Mouse (Mus musculus) neural tube, embryonic 15.5 days (tissue): ENCODE measurements around the gene Gpd1. TPM values are rescaled to one million over a fixed set of nuclear protein-coding genes. Genes with fewer than 3 reads are reported as not detected.

Experiments used
- polyA plus RNA-seq: library from polyadenylated mRNA; unstranded; fragments of >200 nt; fragmentation: Nextera tagmentation; extraction: Ambion mirVana; gene quantifications from 2 replicates; pipeline ENCODE4 v1.2.1, GENCODE M21; 2015

The Gpd1 gene
- polyA plus RNA-seq, 1 experiment from 2014 or later = 5.2 TPM

Other genes with a start within 250 kb of the Gpd1 start
- gene Bcdin3d, start 242.8 kb upstream of the Gpd1 start, polyA plus RNA-seq = 17.0 and 19.0 TPM in 2 replicates
- gene Faim2, start 189.3 kb upstream of the Gpd1 start, polyA plus RNA-seq = 50.7 and 57.5 TPM in 2 replicates
- gene Aqp2, start 138.5 kb upstream of the Gpd1 start, polyA plus RNA-seq = not detected in 2 replicates
- 1.00 and 3.7 TPM in 2 replicates for gene Aqp5, start 126.7 kb upstream of the Gpd1 start, polyA plus RNA-seq
- gene Aqp6, start 116.1 kb upstream of the Gpd1 start, polyA plus RNA-seq = 0.64 and 0.72 TPM in 2 replicates
- gene Racgap1, start 65.9 kb upstream of the Gpd1 start, polyA plus RNA-seq = 59.4 and 84.9 TPM in 2 replicates
- gene Asic1, start 47.1 kb upstream of the Gpd1 start, polyA plus RNA-seq = 59.3 and 68.9 TPM in 2 replicates
- 80.2 and 91.5 TPM in 2 replicates for gene Smarcd1, start 15.4 kb upstream of the Gpd1 start, polyA plus RNA-seq
- gene Gm17349, start 12.0 kb upstream of the Gpd1 start, polyA plus RNA-seq = not detected in 2 replicates
- gene Cox14, start 8.1 kb downstream of the Gpd1 start, polyA plus RNA-seq = 178 and 182 TPM in 2 replicates
- 82.2 and 92.1 TPM in 2 replicates for gene Cers5, start 55.4 kb downstream of the Gpd1 start, polyA plus RNA-seq
- 15.6 and 26.5 TPM in 2 replicates for gene Lima1, start 157.9 kb downstream of the Gpd1 start, polyA plus RNA-seq
- not detected in 2 replicates for gene Fam186a, start 249.5 kb downstream of the Gpd1 start, polyA plus RNA-seq